Mouse (Mus musculus): ENCODE results near the gene Ccdc62. TPM values are rescaled to one million over a fixed set of nuclear protein-coding genes. Genes with fewer than 3 reads are reported as not detected.
A peak's percentile ranks its signal among the peaks of the same experiment; 100 is the strongest.

Ccdc62 gene
- total RNA-seq, 2 experiments from 2014 or later, result 2.9 to 3.3 TPM

DNA sequence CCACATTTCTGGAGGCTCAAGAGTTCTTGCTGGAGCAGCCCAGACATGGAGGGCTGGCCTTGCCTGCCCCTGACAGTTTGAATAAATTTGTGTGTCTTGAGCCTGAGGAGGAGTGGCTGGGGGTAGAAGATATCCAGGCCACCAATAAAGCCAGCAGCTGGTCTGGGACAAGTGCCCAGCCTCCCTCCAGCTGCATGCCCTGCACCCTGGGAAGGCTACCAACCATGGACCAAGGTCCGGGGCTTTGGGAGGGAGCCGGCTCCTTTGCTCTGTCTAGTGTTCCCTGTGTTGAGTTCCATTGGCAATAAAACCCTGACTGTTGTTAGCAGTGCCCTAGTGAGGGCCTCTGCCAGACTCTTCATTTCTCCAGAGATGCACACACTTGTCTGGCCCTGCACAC lies 72.4 kb downstream of the Ccdc62 start:
- DNase-seq, result peak; percentile 66 to 75

DNA sequence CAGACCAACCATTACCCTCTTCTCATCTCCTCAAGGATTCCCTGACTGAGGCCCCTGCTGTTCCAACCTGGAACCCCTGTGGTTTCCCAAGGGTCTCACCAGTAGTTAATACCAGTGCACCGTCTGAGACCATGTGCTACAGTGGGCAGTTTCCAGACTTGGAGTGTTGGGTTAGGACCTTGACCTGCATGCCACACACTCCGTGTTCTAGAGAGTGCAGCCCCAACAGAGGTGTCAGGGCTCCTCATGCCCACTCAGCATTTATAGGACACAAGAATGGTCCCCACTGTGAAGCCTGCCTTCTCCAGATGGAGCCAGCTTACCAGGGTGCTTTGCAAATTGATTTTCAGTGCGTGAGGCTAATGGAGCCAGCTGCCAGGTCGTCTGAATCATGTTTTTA lies 72.9 kb downstream of the Ccdc62 start:
- DNase-seq, result no peak

- peak; percentile 81 to 85 for DNase-seq
Measured at GRCm38 (mm10) chr5:124004356-124005150, 74.1 kb downstream of the Ccdc62 start.

- no peak for DNase-seq
Measured at GRCm38 (mm10) chr5:124005151-124005500, 74.6 kb downstream of the Ccdc62 start.

- DNase-seq, result no peak
Measured at GRCm38 (mm10) chr5:124005591-124005990, 75.1 kb downstream of the Ccdc62 start.

DNA sequence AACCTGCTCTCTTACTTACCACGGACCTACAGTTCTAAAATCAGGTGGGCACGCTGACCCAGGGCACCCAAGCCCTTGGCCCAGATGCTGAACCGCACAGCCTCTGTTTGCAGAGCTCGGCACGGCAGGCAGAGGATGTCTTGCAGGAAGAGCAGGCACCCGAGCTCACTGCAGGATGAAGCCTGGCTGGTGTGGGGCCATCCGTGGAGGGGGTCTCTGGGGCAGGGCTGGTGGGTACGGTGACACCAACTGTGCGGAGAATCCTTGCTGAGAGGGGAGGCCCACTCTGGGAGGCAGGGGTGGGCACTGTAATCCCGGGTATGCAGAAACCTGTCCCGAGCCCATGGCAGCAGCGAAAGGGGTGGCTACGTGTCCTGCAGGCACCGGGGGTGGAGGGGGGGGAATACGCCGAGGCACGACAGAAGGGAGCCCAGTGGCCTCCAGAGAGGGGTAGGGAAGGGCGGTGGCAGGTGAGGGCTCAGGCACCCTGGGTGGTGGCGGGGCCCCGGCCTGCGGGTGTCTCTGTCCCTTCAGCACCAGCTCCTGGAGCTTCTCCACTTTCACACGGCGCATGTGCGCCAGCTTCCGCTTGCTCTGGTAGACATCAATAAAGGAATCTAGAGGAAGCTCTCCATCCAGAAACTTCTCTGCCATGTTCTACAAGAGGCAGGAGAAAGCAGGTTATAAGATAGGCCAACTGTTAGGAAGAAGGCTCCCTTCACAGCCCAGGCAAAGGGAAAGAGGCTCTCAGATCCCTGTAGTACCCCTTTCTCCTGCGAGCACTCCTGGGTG lies 75.8 kb downstream of the Ccdc62 start:
- DNase-seq, result peak in 1 of 2 experiments; percentile 40

- DNase-seq, result peak; percentile 96 to 99
Measured at GRCm38 (mm10) chr5:124006891-124007491, 76.5 kb downstream of the Ccdc62 start.

DNA sequence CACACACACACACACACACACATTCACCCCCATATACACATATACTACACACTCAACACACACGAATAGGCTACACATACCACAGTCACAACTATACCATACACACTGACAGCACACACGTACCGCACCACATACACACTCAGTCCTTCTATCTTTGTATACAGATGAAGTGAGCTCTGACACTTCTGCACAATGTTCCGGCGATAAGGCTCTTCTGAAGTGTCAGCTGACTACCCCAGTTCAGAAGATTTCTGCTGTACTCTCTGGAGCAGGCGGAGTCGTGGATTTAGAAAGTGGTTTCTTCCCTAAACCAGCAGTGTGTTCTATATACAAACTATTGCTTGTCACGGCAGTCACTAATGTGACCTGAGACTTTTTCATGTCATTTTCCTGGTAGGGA lies 79.6 kb downstream of the Ccdc62 start:
- DNase-seq, result no peak

GRCm38 (mm10) chr5:124010910-124011655 lies 80.6 kb downstream of the Ccdc62 start:
- DNase-seq, result peak; percentile 83 to 86

DNA sequence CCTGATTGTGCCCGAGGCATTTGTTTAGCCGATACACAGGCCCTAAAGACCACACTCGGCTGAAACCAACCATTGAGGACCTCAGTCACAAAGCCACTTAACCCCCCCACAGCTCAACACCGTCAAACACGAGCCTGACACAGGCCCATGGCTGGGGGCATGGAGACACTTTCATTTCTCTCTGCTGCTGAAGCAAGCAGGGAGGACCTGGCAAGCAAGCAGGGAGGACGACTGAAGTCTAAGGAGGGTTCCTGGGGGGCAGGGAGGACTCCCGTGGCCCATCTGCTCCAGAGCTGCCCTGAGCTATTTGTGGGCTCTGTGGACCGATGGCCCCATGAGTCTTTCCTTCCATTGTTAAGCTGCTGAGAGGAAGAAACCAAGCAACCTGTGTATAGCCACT lies 81.4 kb downstream of the Ccdc62 start:
- peak in 1 of 2 experiments; percentile 31 for DNase-seq

DNA sequence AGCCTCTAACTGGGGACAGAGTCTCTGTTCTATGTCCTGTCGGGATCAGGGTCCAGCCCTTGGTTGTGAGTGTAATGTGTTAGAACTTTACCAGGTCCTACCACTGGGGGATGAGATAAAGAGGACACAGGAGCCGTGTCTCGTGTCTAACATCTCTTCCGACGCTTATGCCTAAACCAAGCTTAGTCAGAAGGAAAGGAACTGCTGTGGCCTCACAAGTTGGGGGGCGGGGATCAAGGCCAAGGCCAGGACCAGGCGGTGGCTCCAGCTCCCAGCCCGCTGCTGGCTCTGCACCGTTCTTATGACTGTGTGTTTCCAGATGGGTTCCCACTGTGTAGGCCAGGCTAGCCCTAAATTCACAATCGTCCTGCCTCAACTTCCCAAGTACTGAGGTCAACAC lies 82.4 kb downstream of the Ccdc62 start:
- DNase-seq, result peak; percentile 85 to 87

GRCm38 (mm10) chr5:124013747-124014146 lies 83.3 kb downstream of the Ccdc62 start:
- no peak for DNase-seq

DNA sequence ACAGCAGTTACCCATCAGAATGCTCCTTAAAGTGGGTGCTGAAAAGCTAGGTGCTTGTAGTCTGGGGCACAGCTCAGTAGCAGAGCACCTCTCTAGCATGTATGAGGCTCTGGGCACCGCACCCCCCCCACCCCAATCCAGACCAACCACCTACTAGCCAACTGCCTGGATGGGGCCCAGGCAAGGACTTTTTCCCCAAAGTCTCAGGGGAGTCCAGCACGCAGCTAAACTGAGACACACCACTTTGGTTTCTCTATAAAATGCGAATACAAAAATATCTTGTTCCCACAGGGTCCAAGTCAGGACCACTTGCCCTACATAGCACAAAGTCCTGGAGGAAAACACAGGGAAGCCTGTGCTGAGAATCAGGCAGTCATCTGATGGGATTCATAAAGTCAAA lies 83.7 kb downstream of the Ccdc62 start:
- no peak for DNase-seq

DNA sequence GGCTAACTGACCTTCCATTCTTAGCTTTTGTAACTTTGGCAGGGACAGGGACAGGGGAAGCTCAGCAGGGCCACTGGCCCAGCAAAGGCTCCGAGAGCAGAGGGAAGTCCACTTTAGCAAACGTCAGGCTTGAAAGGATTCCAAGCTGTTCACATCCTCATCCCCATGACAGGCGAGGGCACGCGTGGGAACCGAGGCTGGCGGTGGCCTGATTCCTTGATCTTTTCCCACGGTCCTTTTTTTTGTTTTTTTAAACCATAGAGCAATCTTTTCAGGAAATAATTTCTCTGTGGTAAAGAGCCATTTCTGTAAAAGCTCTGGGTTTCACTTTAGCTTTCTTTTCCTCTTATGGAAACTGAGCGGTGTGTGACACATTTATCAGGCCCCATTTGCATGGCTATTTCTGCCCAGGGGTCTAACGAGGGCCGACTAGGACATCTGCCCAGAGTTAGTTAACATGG lies 84.3 kb downstream of the Ccdc62 start:
- DNase-seq, result peak; percentile 72 to 76

GRCm38 (mm10) chr5:124015727-124016126 lies 85.2 kb downstream of the Ccdc62 start:
- DNase-seq, result no peak

DNA sequence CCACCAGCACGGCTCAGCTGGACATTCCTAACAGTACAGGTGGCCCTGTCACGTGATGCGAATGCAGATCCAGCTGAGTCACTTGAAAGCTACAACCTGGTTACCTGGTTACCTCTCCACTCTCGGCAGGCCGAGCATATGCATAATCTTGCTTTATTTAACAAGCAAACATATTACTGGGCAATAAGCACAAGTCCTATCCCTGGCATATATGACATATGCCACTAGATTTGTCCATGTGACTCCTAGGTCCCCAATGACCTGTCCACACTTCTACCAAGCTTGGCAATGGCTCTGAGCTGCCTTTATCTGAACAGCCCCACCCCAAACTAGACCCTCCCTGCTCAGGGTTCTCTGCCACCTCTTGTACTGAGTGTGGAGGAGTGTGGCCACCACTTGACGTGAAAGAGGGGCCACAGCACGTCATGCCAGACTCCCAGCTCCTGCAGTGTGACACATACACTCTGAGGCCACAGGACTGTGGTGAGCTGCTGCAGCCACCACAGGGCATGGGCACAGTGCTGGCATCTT lies 85.9 kb downstream of the Ccdc62 start:
- no peak for DNase-seq

GRCm38 (mm10) chr5:124017941-124018340 lies 87.5 kb downstream of the Ccdc62 start:
- DNase-seq, result no peak

DNA sequence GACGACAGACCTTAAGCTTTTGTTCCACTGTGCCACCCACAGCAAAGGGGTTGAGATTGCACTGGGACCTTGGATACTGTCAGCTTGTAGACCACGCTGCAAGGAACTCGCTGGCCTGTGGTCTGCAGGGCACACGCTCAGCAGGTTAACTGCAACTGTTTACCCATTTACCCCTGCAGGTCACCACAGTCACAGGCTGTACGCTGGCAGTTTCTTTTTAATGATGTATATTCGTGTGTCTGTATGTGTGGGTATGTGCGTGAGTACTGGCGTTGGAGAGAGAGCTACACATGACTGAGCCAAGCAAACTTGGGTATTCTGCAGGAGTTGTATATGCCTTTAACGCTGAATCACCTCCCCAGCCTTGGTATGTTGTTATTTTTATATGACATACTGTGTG lies 88.2 kb downstream of the Ccdc62 start:
- DNase-seq, result no peak

All from adrenal gland, postnatal 36 days (tissue).